Mouse (Mus musculus) C2C12 (cell line): ENCODE results near the gene Slc7a8. TPM values are rescaled to one million over a fixed set of nuclear protein-coding genes. Genes with fewer than 3 reads are reported as not detected.
"Not testable (repeated sequence)": the region's sequence is repeated elsewhere in the genome, so short reads cannot be mapped to it uniquely, and the experiment has no call there.

ENCODE experiments used
- H3K27me3 ChIP-seq: one replicate; pipeline ENCODE4 v1.6.1; 2011; ENCODE audit not compliant: control insufficient read depth, insufficient read depth, insufficient read length
- H3K36me3 ChIP-seq: one replicate; pipeline ENCODE4 v1.6.1; 2011; ENCODE audit not compliant: control insufficient read depth, insufficient read depth
- H3K4me3 ChIP-seq: one replicate; pipeline ENCODE4 v1.5.1; 2011; ENCODE audit warnings: mild to moderate bottlenecking, control low read depth; ENCODE audit not compliant: poor library complexity, insufficient read depth, severe bottlenecking
- H3K79me2 ChIP-seq: one replicate; pipeline ENCODE4 v1.6.1; 2011; ENCODE audit not compliant: control insufficient read depth, insufficient read depth
- H3K79me3 ChIP-seq: one replicate; pipeline ENCODE4 v1.6.1; 2011; ENCODE audit warnings: low read depth, control low read depth
- H3ac ChIP-seq: one replicate; pipeline ENCODE3; 2011; ENCODE audit warnings: low read depth; ENCODE audit not compliant: control insufficient read depth, insufficient read length
- CEBPB ChIP-seq: IDR thresholded peaks from one replicate; pipeline ENCODE4 v1.6.1; 2011; ENCODE audit warnings: low read depth, mild to moderate bottlenecking, control low read depth, moderate library complexity
- CTCF ChIP-seq: IDR thresholded peaks from one replicate; pipeline ENCODE4 v1.5.1; 2011; ENCODE audit not compliant: control insufficient read depth, insufficient read depth, insufficient read length
- FOSL1 ChIP-seq: IDR thresholded peaks from one replicate; pipeline ENCODE4 v1.8.0; 2011; ENCODE audit warnings: mild to moderate bottlenecking, low read length; ENCODE audit not compliant: poor library complexity, insufficient read depth, severe bottlenecking
- MAX ChIP-seq: IDR thresholded peaks from one replicate; pipeline ENCODE4 v1.6.1; 2011; ENCODE audit warnings: mild to moderate bottlenecking, control low read depth
- MYOD1 ChIP-seq: IDR thresholded peaks from one replicate; pipeline ENCODE4 v1.6.1; 2011; ENCODE audit warnings: low read depth; ENCODE audit not compliant: control insufficient read depth, insufficient read length
- MYOG ChIP-seq: IDR thresholded peaks from one replicate; pipeline ENCODE4 v1.6.1; 2011; ENCODE audit not compliant: control insufficient read depth, insufficient read length; ENCODE audit errors: extremely low read depth
- USF1 ChIP-seq: IDR thresholded peaks from one replicate; pipeline ENCODE4 v1.6.1; 2011; ENCODE audit warnings: low read depth, mild to moderate bottlenecking, control low read depth, moderate library complexity
- polyA plus RNA-seq: library from polyadenylated mRNA; unstranded; fragments of >200 nt; fragmentation: generic; extraction: Trizol; gene quantifications from one replicate; pipeline ENCODE4 v1.2.1, GENCODE M21; 2012; ENCODE audit warnings: missing spikeins

Slc7a8 gene
- polyA plus RNA-seq, 1 experiment = not detected

GRCm38 (mm10) chr14:54768314-54769067 lies 13.3 kb downstream of the Slc7a8 start:
- Histone ChIP-seq H3K79me2 (no peaks in the 10 kb centered on the region), H3K4me3 (no peak overlapping the region), H3K36me3 (no peaks in the 10 kb centered on the region), H3K79me3 (no peaks in the 10 kb centered on the region), H3ac (no peak overlapping the region), H3K27me3 (peaks cover 30% of the 10 kb centered on the region)
- no peak for TF ChIP-seq FOSL1
- TF ChIP-seq MAX = no peak
- TF ChIP-seq MYOD1 = no peak
- no peak for TF ChIP-seq USF1

GRCm38 (mm10) chr14:54766937-54767336 lies 14.8 kb downstream of the Slc7a8 start:
- H3ac ChIP-seq, H3K79me3 ChIP-seq, H3K4me3 ChIP-seq, H3K79me2 ChIP-seq, H3K36me3 ChIP-seq: not testable (repeated sequence)
- H3K27me3 ChIP-seq = peaks cover 17% of the 10 kb centered on the region

GRCm38 (mm10) chr14:54756382-54756781 lies 25.4 kb downstream of the Slc7a8 start:
- peaks cover 44% of the 10 kb centered on the region for H3K27me3 ChIP-seq
- TF ChIP-seq CTCF (no peak), CEBPB (no peak), MAX (no peak), MYOD1 (no peak), USF1 (no peak), FOSL1 (no peak), MYOG (no peak)
- no peaks in the 10 kb centered on the region for H3K79me2 ChIP-seq
- no peaks in the 10 kb centered on the region for H3K79me3 ChIP-seq
- H3K4me3 ChIP-seq = no peak overlapping the region
- no peaks in the 10 kb centered on the region for H3K36me3 ChIP-seq
- H3ac ChIP-seq = no peak overlapping the region

- no peaks in the 10 kb centered on the region for H3K79me2 ChIP-seq
- peaks cover 53% of the 10 kb centered on the region for H3K27me3 ChIP-seq
- no peak overlapping the region for H3ac ChIP-seq
- H3K36me3 ChIP-seq = no peaks in the 10 kb centered on the region
- TF ChIP-seq MYOG = no peak
- no peak for TF ChIP-seq CEBPB
- no peak for TF ChIP-seq MAX
- no peak for TF ChIP-seq CTCF
- TF ChIP-seq FOSL1 = no peak
- TF ChIP-seq MYOD1 = no peak
- no peak for TF ChIP-seq USF1
- no peaks in the 10 kb centered on the region for H3K79me3 ChIP-seq
- H3K4me3 ChIP-seq = no peak overlapping the region
Observed at GRCm38 (mm10) chr14:54754602-54755018, 27.1 kb downstream of the Slc7a8 start.

GRCm38 (mm10) chr14:54753986-54754601 lies 27.7 kb downstream of the Slc7a8 start:
- TF ChIP-seq MAX (no peak), FOSL1 (no peak), MYOG (no peak), MYOD1 (no peak), CTCF (no peak), CEBPB (no peak), USF1 (no peak)
- Histone ChIP-seq H3K79me3 (no peaks in the 10 kb centered on the region), H3K4me3 (no peak overlapping the region), H3ac (no peak overlapping the region), H3K79me2 (no peaks in the 10 kb centered on the region), H3K36me3 (no peaks in the 10 kb centered on the region), H3K27me3 (peaks cover 51% of the 10 kb centered on the region)

GRCm38 (mm10) chr14:54752938-54753337 lies 28.8 kb downstream of the Slc7a8 start:
- Histone ChIP-seq H3K79me3 (no peaks in the 10 kb centered on the region), H3K4me3 (no peak overlapping the region), H3ac (no peak overlapping the region), H3K79me2 (no peaks in the 10 kb centered on the region), H3K36me3 (no peaks in the 10 kb centered on the region), H3K27me3 (peaks cover 42% of the 10 kb centered on the region)
- TF ChIP-seq MYOG (no peak), CTCF (no peak), MYOD1 (no peak)
